Mouse (Mus musculus) forebrain, embryonic 14.5 days (tissue): ENCODE results near the gene F13a1. TPM values are rescaled to one million over a fixed set of nuclear protein-coding genes. Genes with fewer than 3 reads are reported as not detected.

Source experiments
- ATAC-seq: fragments of 200-750 bp; cut with Nextera tagmentation; 2 replicates; pipeline ENCODE4 v1.8.0; 2017; ENCODE audit warnings: mild to moderate bottlenecking, moderate library complexity
- DNase-seq: peaks from one replicate; pipeline ENCODE4 v3.0.0-alpha.2; 2015; ENCODE audit warnings: low spot score
- H3K27ac ChIP-seq: fragments of 300-500 bp; sonication (generic); 2 replicates; pipeline ENCODE4 v1.5.1; 2014; ENCODE audit warnings: low read depth, mild to moderate bottlenecking, control low read depth, low read length, moderate library complexity
- H3K27me3 ChIP-seq: fragments of 300-500 bp; sonication (generic); replicated peaks from 2 replicates; pipeline ENCODE4 v1.6.1; 2014; ENCODE audit warnings: low read length, control low read depth, mixed read lengths; ENCODE audit not compliant: control insufficient read depth, insufficient read depth
- H3K36me3 ChIP-seq: fragments of 300-500 bp; sonication (generic); 2 replicates; pipeline ENCODE4 v1.6.1; 2014; ENCODE audit warnings: low read length, control low read depth; ENCODE audit not compliant: control insufficient read depth, insufficient read depth
- H3K4me1 ChIP-seq: fragments of 300-500 bp; sonication (generic); 2 replicates; pipeline ENCODE4 v1.6.1; 2014; ENCODE audit warnings: antibody characterized with exemption, low read length, control low read depth; ENCODE audit not compliant: control insufficient read depth, insufficient read depth
- H3K4me2 ChIP-seq: fragments of 300-500 bp; sonication (generic); 2 replicates; pipeline ENCODE4 v1.6.1; 2014; ENCODE audit warnings: mild to moderate bottlenecking, control low read depth, low read length
- H3K4me3 ChIP-seq: fragments of 300-500 bp; sonication (generic); 2 replicates; pipeline ENCODE4 v1.5.1; 2014; ENCODE audit warnings: low read depth, low read length, control low read depth
- H3K9ac ChIP-seq: fragments of 300-500 bp; sonication (generic); 2 replicates; pipeline ENCODE4 v1.6.1; 2014; ENCODE audit warnings: mild to moderate bottlenecking, low read length, control low read depth, moderate library complexity
- H3K9me3 ChIP-seq: fragments of 300-500 bp; sonication (generic); replicated peaks from 2 replicates; pipeline ENCODE4 v1.6.1; 2016; ENCODE audit warnings: low read length, control low read depth, mixed read lengths; ENCODE audit not compliant: control insufficient read depth
- WGBS: fragments of 180-500 bp; shearing (Covaris S2); extraction: QIAGEN DNeasy Blood & Tissue Kit; methylation state at CpG from one replicate; pipeline ENCODE4 v1.1.7; 2014; 5-methylcytosine and 5-hydroxymethylcytosine counted together
- polyA plus RNA-seq: library from polyadenylated mRNA; unstranded; fragments of >200 nt; fragmentation: Nextera tagmentation; extraction: Ambion mirVana; gene quantifications from 2 replicates; pipeline ENCODE4 v1.2.1, GENCODE M21; 2014

Gene F13a1
- polyA plus RNA-seq, 1 experiment from 2014 or later, result 5.2 TPM

- Histone ChIP-seq H3K4me1 (no peaks in the 10 kb centered on the region), H3K4me3 (no peak overlapping the region), H3K27ac (no peak overlapping the region), H3K9ac (no peak overlapping the region), H3K4me2 (no peak overlapping the region), H3K27me3 (no peaks in the 10 kb centered on the region), H3K9me3 (no peaks in the 10 kb centered on the region), H3K36me3 (no peaks in the 10 kb centered on the region)
- DNase-seq (no peak), ATAC-seq (no peak)
- whole genome bisulfite sequencing, result 89% methylated on average over 3 of the region's 3 CpGs
Measured at GRCm38 (mm10) chr13:36839111-36839510, 210.9 kb downstream of the F13a1 start.
